Mouse (Mus musculus) CH12.LX (cell line): ENCODE measurements at regions not wholly inside any gene's neighbourhood (a gene's known extent, or its start where the extent isn't known, plus 50 kb on each side); places are given as distances from the start of the nearest gene placed in this dataset.

ENCODE experiments used
- DNase-seq: peaks from one replicate; pipeline ENCODE4 v3.0.0-alpha.2; 2013; ENCODE audit errors: extremely low read depth
- H3K27ac ChIP-seq: 2 replicates; pipeline ENCODE4 v1.5.1; 2012; ENCODE audit warnings: low read depth, mild to moderate bottlenecking, control low read depth, moderate library complexity; ENCODE audit not compliant: insufficient read depth
- H3K27me3 ChIP-seq: replicated peaks from 2 replicates; pipeline ENCODE3; 2012; ENCODE audit warnings: inconsistent platforms
- H3K36me3 ChIP-seq, 2 experiments: replicated peaks in 1 of 2; 2 replicates each; pipeline versions ENCODE3 to v1.6.1; 2012; ENCODE audit warnings: inconsistent platforms in 1 of 2, low read length in 1 of 2, mild to moderate bottlenecking in 1 of 2, mixed read lengths in 1 of 2, moderate library complexity in 1 of 2; ENCODE audit not compliant: control insufficient read depth in 1 of 2, insufficient read depth in 1 of 2
- H3K4me1 ChIP-seq, 2 experiments: 2 replicates each; pipeline ENCODE4 v1.6.1; 2012; ENCODE audit warnings: inconsistent platforms in 1 of 2, moderate library complexity in 1 of 2; ENCODE audit not compliant: insufficient read depth in 2 of 2, control insufficient read depth in 1 of 2
- H3K4me2 ChIP-seq: 2 replicates; pipeline ENCODE4 v1.6.1; 2012; ENCODE audit warnings: low read depth, mild to moderate bottlenecking, control low read depth; ENCODE audit not compliant: poor library complexity, insufficient read depth, severe bottlenecking
- H3K4me3 ChIP-seq, 3 experiments: fragments of 150-350 bp in 1 of 3; sonication (generic) in 1 of 3; replicated peaks in 1 of 3; 2 replicates each; pipeline versions ENCODE3 to v1.5.1; 2011 to 2012; ENCODE audit warnings: low read depth in 2 of 3, low read length in 2 of 3, mild to moderate bottlenecking in 2 of 3, moderate library complexity in 2 of 3, control low read depth in 1 of 3, improper control_type of control experiment in 1 of 3, inconsistent platforms in 1 of 3, mixed read lengths in 1 of 3; ENCODE audit not compliant: poor library complexity in 1 of 3
- H3K79me2 ChIP-seq: replicated peaks from 2 replicates; pipeline ENCODE4 v1.6.1; 2012; ENCODE audit warnings: mild to moderate bottlenecking, moderate library complexity; ENCODE audit not compliant: control insufficient read depth, poor library complexity, insufficient read depth, severe bottlenecking; ENCODE audit errors: extremely low read depth
- H3K9ac ChIP-seq: 2 replicates; pipeline ENCODE4 v1.6.1; 2012; ENCODE audit warnings: low read depth, mild to moderate bottlenecking, control low read depth, moderate library complexity; ENCODE audit not compliant: insufficient read depth
- H3K9me3 ChIP-seq: replicated peaks from 2 replicates; pipeline ENCODE3; 2012; ENCODE audit warnings: low read length, inconsistent platforms, mixed read lengths
- CHD1 ChIP-seq: IDR thresholded peaks from 2 replicates; pipeline ENCODE4 v1.6.1; 2012; ENCODE audit warnings: low read depth, low read length, improper control_type of control experiment, inconsistent platforms
- CTCF ChIP-seq, 2 experiments: IDR thresholded peaks in 1 of 2; conservative IDR thresholded peaks in 1 of 2; 2 replicates each; pipeline ENCODE4 v1.5.1; 2011 to 2012; ENCODE audit warnings: low read depth in 2 of 2, low read length in 2 of 2, improper control_type of control experiment in 1 of 2, inconsistent platforms in 1 of 2, mild to moderate bottlenecking in 1 of 2, moderate library complexity in 1 of 2
- E2F4 ChIP-seq: IDR thresholded peaks from 2 replicates; pipeline ENCODE4 v1.6.1; 2011; ENCODE audit warnings: low read depth, low read length, improper control_type of control experiment; ENCODE audit not compliant: insufficient replicate concordance
- ELF1 ChIP-seq: IDR thresholded peaks from 2 replicates; pipeline ENCODE4 v1.6.1; 2014; ENCODE audit warnings: low read depth, mild to moderate bottlenecking, inconsistent platforms, low read length, improper control_type of control experiment
- JUN ChIP-seq: IDR thresholded peaks from 2 replicates; pipeline ENCODE4 v1.6.1; 2011; ENCODE audit warnings: low read depth, mild to moderate bottlenecking, low read length, improper control_type of control experiment, moderate library complexity; ENCODE audit not compliant: insufficient read depth
- KAT2A ChIP-seq: IDR thresholded peaks from 2 replicates; pipeline ENCODE4 v1.6.1; 2012; ENCODE audit warnings: low read length, improper control_type of control experiment, inconsistent platforms; ENCODE audit not compliant: insufficient replicate concordance
- MAFK ChIP-seq: IDR thresholded peaks from 2 replicates; pipeline ENCODE4 v1.6.1; 2011; ENCODE audit warnings: low read length, improper control_type of control experiment; ENCODE audit not compliant: insufficient replicate concordance
- MAX ChIP-seq: IDR thresholded peaks from 2 replicates; pipeline ENCODE4 v1.6.1; 2011; ENCODE audit warnings: low read length, improper control_type of control experiment
- PAX5 ChIP-seq: IDR thresholded peaks from 2 replicates; pipeline ENCODE4 v1.6.1; 2012; ENCODE audit warnings: low read length, inconsistent platforms, mixed read lengths
- POLR2AphosphoS2 ChIP-seq: IDR thresholded peaks from 2 replicates; pipeline ENCODE4 v1.6.1; 2011; ENCODE audit warnings: low read depth, low read length, improper control_type of control experiment
- RAD21 ChIP-seq: IDR thresholded peaks from 2 replicates; pipeline ENCODE4 v1.6.1; 2011; ENCODE audit warnings: low read depth, mild to moderate bottlenecking, low read length, improper control_type of control experiment, moderate library complexity
- SMC3 ChIP-seq: IDR thresholded peaks from 2 replicates; pipeline ENCODE4 v1.6.1; 2011; ENCODE audit warnings: low read depth, low read length, improper control_type of control experiment
- TCF12 ChIP-seq: IDR thresholded peaks from 2 replicates; pipeline ENCODE4 v1.6.1; 2014; ENCODE audit warnings: low read depth, mild to moderate bottlenecking, inconsistent platforms, low read length, improper control_type of control experiment
- USF1 ChIP-seq: IDR thresholded peaks from 2 replicates; pipeline ENCODE4 v1.6.1; 2014; ENCODE audit warnings: low read depth, mild to moderate bottlenecking, inconsistent platforms, low read length, improper control_type of control experiment
- ZKSCAN1 ChIP-seq: IDR thresholded peaks from 2 replicates; pipeline ENCODE4 v1.6.1; 2012; ENCODE audit warnings: low read depth, inconsistent platforms, low read length, improper control_type of control experiment, borderline replicate concordance
- ZMIZ1 ChIP-seq: IDR thresholded peaks from 2 replicates; pipeline ENCODE4 v1.6.1; 2012; ENCODE audit warnings: low read depth, mild to moderate bottlenecking, inconsistent platforms, low read length, improper control_type of control experiment
- dilution Hi-C: fragments of 300-500 bp; cut with MboI; formaldehyde crosslinking; loops from 2 replicates; pipeline ENCODE4 v1.14.3; 2020; ENCODE audit warnings: low sequenced_read_pairs; ENCODE audit not compliant: extremely low pct_unique_long_range_greater_than_20kb, extremely low pct_ligation_motif_present
- in situ Hi-C: fragments of 300-500 bp; cut with MboI; formaldehyde crosslinking; loops from 3 replicates; pipeline ENCODE4 v1.14.3; 2019; ENCODE audit warnings: low sequenced_read_pairs, low pct_ligation_motif_present, low pct_unique_long_range_greater_than_20kb, mixed read lengths

GRCm38 (mm10) chr9:115703791-115704190 is 205.5 kb upstream of the Gadl1 start:
- H3K4me1 ChIP-seq, result peaks cover 0 to 4% of the 10 kb centered on the region in 2 experiments; a peak in 1 of 4 replicates
- H3K4me3 ChIP-seq, result no peak overlapping the region
- dilution Hi-C loops, result no loop called here
- TF ChIP-seq ZMIZ1 (no peak), TCF12 (no peak), JUN (no peak), ELF1 (no peak), USF1 (no peak), CHD1 (no peak), POLR2AphosphoS2 (no peak), KAT2A (no peak), PAX5 (no peak), CTCF (conservative IDR thresholded peaks at IDR 0.05 in 1 of 2, IDR thresholded peaks at IDR 0.05 in 1 of 2; ENCODE audit: low read depth in 2 of 2, low read length in 2 of 2) (no peak), E2F4 (no peak), MAX (no peak), RAD21 (no peak), ZKSCAN1 (no peak), MAFK (no peak)
- no peaks in the 10 kb centered on the region for H3K79me2 ChIP-seq
- H3K27ac ChIP-seq, result no peak overlapping the region
- no peaks in the 10 kb centered on the region for H3K9me3 ChIP-seq
- no peaks in the 10 kb centered on the region for H3K27me3 ChIP-seq
- no peak overlapping the region for H3K4me2 ChIP-seq
- no peak for DNase-seq
- H3K36me3 ChIP-seq, result no peaks in the 10 kb centered on the region
- in situ Hi-C loops, result loop anchor here (25.0 kb wide), 2 partner anchors 334 to 541 kb away; no protein-coding TSS in a partner anchor
- no peak overlapping the region for H3K9ac ChIP-seq

GRCm38 (mm10) chr9:115704249-115704648 is 205.0 kb upstream of the Gadl1 start:
- no peaks in the 10 kb centered on the region for H3K36me3 ChIP-seq
- no peaks in the 10 kb centered on the region for H3K79me2 ChIP-seq
- dilution Hi-C loops (no loop called here), in situ Hi-C loops (loop anchor here (25.0 kb wide), 2 partner anchors 333 to 542 kb away; no protein-coding TSS in a partner anchor)
- peak; percentile 49 for DNase-seq
- H3K27me3 ChIP-seq, result no peaks in the 10 kb centered on the region
- H3K4me1 ChIP-seq, result peaks cover 0 to 4% of the 10 kb centered on the region in 2 experiments; a peak in 1 of 4 replicates
- no peak overlapping the region for H3K9ac ChIP-seq
- H3K4me3 ChIP-seq, result no peak overlapping the region
- H3K9me3 ChIP-seq, result no peaks in the 10 kb centered on the region
- no peak overlapping the region for H3K4me2 ChIP-seq
- no peak overlapping the region for H3K27ac ChIP-seq
- peak; percentile 91 for TF ChIP-seq SMC3
- TF ChIP-seq POLR2AphosphoS2, result no peak
- peak; percentile 70 to 76 for TF ChIP-seq CTCF (conservative IDR thresholded peaks at IDR 0.05 in 1 of 2, IDR thresholded peaks at IDR 0.05 in 1 of 2; ENCODE audit: low read depth in 2 of 2, low read length in 2 of 2)
- TF ChIP-seq RAD21, result peak; percentile 68
